Mouse (Mus musculus): ENCODE results near the gene Maml2.

DNA sequence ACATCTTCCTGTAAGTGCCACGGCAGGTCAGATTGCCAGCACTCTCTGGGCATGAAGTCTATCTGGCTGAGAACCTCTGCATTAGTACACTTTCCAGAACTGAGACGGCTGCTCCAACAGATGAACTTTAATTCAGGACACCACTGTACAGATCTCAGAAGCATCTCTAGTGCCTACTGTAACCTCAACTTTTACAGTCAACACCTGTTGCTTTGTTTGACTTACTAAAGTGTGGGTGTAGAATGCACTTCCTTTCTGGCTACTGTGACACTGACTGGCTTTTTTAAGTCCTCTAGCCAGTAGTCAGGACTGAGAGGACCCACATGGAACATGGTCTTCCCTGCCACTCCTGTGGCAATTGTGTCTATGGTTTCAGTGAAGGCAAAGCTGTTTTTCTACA is 25.3 kb downstream of the Maml2 start:
- TF ChIP-seq POLR2A (IDR thresholded peaks at IDR 0.05; ENCODE audit: insufficient read depth, low read depth, low read length) = no peak
- TF ChIP-seq CTCF (IDR thresholded peaks at IDR 0.05; ENCODE audit: insufficient read depth, low read depth, low read length) = no peak
